Mouse (Mus musculus): ENCODE measurements at regions not wholly inside any gene's neighbourhood (a gene's known extent, or its start where the extent isn't known, plus 50 kb on each side); places are given as distances from the start of the nearest gene placed in this dataset.

DNA sequence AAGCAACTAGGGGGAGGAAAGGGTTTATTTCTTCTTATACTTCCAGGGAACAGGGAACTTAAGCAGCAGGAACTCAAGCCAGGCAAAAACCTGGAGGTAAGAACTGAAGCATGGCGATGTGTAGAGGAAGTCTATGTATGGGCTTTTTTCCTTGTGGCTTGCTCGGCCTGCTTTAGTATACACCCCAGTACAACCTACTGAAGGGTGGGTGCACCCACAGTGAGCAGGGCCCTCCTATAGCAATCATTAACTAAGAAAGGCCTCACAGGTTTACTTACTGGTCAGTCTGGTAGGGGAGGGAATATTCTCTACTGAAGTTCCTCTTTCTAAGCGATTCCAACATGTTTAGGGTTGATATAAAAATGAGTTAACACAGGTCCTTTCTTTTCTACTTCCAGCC lies 197.9 kb downstream of the Rnd3 start:
- H3K4me1 ChIP-seq (ENCODE audit: control insufficient read depth, insufficient read depth, low read length) = peaks cover 2% of the 10 kb centered on the region; the same call in 1 of the 2 replicates
- no peak overlapping the region for H3K4me3 ChIP-seq (ENCODE audit: insufficient read depth, low read length)
- no peak overlapping the region for H3K27ac ChIP-seq (ENCODE audit: insufficient read depth, low read length)
- TF ChIP-seq POLR2A (IDR thresholded peaks at IDR 0.05; ENCODE audit: low read depth, low read length) (no peak), CTCF (IDR thresholded peaks at IDR 0.05; ENCODE audit: borderline replicate concordance, insufficient read depth, low read length) (no peak)

DNA sequence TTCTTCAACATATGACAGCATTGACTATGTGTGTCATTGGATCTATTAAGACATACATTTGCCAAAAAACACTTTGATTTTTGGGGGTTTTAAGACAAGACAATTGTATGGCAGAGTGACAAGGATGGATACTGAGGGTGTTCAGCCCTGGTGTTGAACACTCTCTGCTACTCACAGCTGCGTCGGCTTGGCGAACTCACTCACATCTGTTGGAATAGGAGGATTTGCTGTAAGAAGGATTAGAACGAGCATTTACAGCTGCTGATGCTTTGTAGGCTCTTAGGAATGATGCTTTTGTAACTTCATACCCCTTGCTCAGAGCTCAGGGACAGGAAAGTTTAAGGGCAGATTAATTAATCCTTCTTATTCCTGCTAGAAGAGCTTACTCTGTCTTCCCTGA lies 199.2 kb downstream of the Rnd3 start:
- Histone ChIP-seq H3K4me1 (ENCODE audit: control insufficient read depth, insufficient read depth, low read length) (peaks cover 2% of the 10 kb centered on the region; the same call in 1 of the 2 replicates), H3K27ac (ENCODE audit: insufficient read depth, low read length) (no peak overlapping the region), H3K4me3 (ENCODE audit: insufficient read depth, low read length) (no peak overlapping the region)
- TF ChIP-seq CTCF (IDR thresholded peaks at IDR 0.05; ENCODE audit: borderline replicate concordance, insufficient read depth, low read length) = no peak
- TF ChIP-seq POLR2A (IDR thresholded peaks at IDR 0.05; ENCODE audit: low read depth, low read length) = no peak

- TF ChIP-seq CTCF (IDR thresholded peaks at IDR 0.05; ENCODE audit: borderline replicate concordance, insufficient read depth, low read length) (no peak), POLR2A (IDR thresholded peaks at IDR 0.05; ENCODE audit: low read depth, low read length) (no peak)
- Histone ChIP-seq H3K4me3 (ENCODE audit: insufficient read depth, low read length) (no peak overlapping the region), H3K27ac (ENCODE audit: insufficient read depth, low read length) (no peak overlapping the region), H3K4me1 (ENCODE audit: control insufficient read depth, insufficient read depth, low read length) (no peaks in the 10 kb centered on the region)
These were observed 203.4 kb downstream of the Rnd3 start for GRCm38 (mm10) chr2:50945526-50945925.

- no peak for TF ChIP-seq CTCF (IDR thresholded peaks at IDR 0.05; ENCODE audit: borderline replicate concordance, insufficient read depth, low read length)
- TF ChIP-seq POLR2A (IDR thresholded peaks at IDR 0.05; ENCODE audit: low read depth, low read length) = 0 out of 2 replicates have a peak, but pooled peaks have one; percentile 10
- H3K4me1 ChIP-seq (ENCODE audit: control insufficient read depth, insufficient read depth, low read length) = no peaks in the 10 kb centered on the region
- H3K27ac ChIP-seq (ENCODE audit: insufficient read depth, low read length) = peak overlapping the region; percentile 43
- no peak overlapping the region for H3K4me3 ChIP-seq (ENCODE audit: insufficient read depth, low read length)
These were observed 205.7 kb downstream of the Rnd3 start for GRCm38 (mm10) chr2:50943180-50943579.

GRCm38 (mm10) chr2:50942741-50943140 lies 206.2 kb downstream of the Rnd3 start:
- H3K4me3 ChIP-seq (ENCODE audit: insufficient read depth, low read length) = no peak overlapping the region
- peak overlapping the region; percentile 43 for H3K27ac ChIP-seq (ENCODE audit: insufficient read depth, low read length)
- 0 out of 2 replicates have a peak, but pooled peaks have one; percentile 9 for TF ChIP-seq POLR2A (IDR thresholded peaks at IDR 0.05; ENCODE audit: low read depth, low read length)
- TF ChIP-seq CTCF (IDR thresholded peaks at IDR 0.05; ENCODE audit: borderline replicate concordance, insufficient read depth, low read length) = no peak
- no peaks in the 10 kb centered on the region for H3K4me1 ChIP-seq (ENCODE audit: control insufficient read depth, insufficient read depth, low read length)

GRCm38 (mm10) chr2:50932936-50933335 lies 216.0 kb downstream of the Rnd3 start:
- no peak for TF ChIP-seq POLR2A (IDR thresholded peaks at IDR 0.05; ENCODE audit: low read depth, low read length)
- TF ChIP-seq CTCF (IDR thresholded peaks at IDR 0.05; ENCODE audit: borderline replicate concordance, insufficient read depth, low read length) = no peak
- Histone ChIP-seq H3K4me3 (ENCODE audit: insufficient read depth, low read length) (no peak overlapping the region), H3K27ac (ENCODE audit: insufficient read depth, low read length) (no peak overlapping the region), H3K4me1 (ENCODE audit: control insufficient read depth, insufficient read depth, low read length) (no peaks in the 10 kb centered on the region)

DNA sequence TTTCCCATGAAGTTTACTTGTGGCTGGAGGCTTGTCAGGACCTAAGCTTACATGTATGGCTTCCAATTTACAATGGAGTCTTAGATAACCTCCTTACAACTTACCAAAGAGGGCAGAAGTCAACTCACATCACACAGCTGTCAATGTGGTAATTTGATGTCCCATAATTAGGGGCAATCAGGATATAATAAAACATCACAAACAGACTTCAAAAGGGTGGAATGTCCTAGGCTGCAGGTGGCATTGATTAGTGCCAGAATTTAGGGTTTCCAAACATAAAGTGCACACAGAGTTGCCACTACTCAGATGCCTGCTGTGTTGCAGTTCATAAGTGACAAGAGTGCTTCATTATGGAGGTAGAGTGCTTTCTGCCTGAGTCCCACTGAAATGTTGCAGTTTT lies 227.9 kb downstream of the Rnd3 start:
- Histone ChIP-seq H3K27ac (ENCODE audit: insufficient read depth, low read length) (no peak overlapping the region), H3K4me3 (ENCODE audit: insufficient read depth, low read length) (no peak overlapping the region), H3K4me1 (ENCODE audit: control insufficient read depth, insufficient read depth, low read length) (no peaks in the 10 kb centered on the region)
- TF ChIP-seq CTCF (IDR thresholded peaks at IDR 0.05; ENCODE audit: borderline replicate concordance, insufficient read depth, low read length) (no peak), POLR2A (IDR thresholded peaks at IDR 0.05; ENCODE audit: low read depth, low read length) (no peak)

- TF ChIP-seq POLR2A (IDR thresholded peaks at IDR 0.05; ENCODE audit: low read depth, low read length) = no peak
- TF ChIP-seq CTCF (IDR thresholded peaks at IDR 0.05; ENCODE audit: borderline replicate concordance, insufficient read depth, low read length) = no peak
- Histone ChIP-seq H3K27ac (ENCODE audit: insufficient read depth, low read length) (peak overlapping the region; percentile 65), H3K4me3 (ENCODE audit: insufficient read depth, low read length) (no peak overlapping the region), H3K4me1 (ENCODE audit: control insufficient read depth, insufficient read depth, low read length) (no peaks in the 10 kb centered on the region)
These were observed 232.3 kb downstream of the Rnd3 start for GRCm38 (mm10) chr2:50916323-50917221.

DNA sequence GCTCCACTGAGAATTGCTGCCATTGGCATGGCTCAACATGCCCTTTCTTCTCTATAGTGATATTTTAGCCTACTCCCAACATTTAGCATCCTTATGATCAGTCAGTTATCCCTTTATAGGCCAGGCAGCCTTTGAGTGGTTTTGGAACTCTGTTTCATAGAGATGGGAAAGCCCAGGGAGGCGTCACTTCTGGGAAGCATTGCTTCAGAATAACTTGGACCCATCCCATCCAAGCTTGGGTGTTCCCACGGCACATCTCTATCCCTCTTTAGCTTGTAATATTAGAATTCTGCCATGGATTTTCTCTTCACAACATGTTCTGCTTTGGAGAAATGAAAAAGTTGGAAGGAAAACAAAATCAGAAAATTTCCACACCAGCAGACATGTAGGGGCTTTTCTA lies 233.8 kb downstream of the Rnd3 start:
- H3K4me3 ChIP-seq (ENCODE audit: insufficient read depth, low read length) = no peak overlapping the region
- TF ChIP-seq POLR2A (IDR thresholded peaks at IDR 0.05; ENCODE audit: low read depth, low read length) (no peak), CTCF (IDR thresholded peaks at IDR 0.05; ENCODE audit: borderline replicate concordance, insufficient read depth, low read length) (no peak)
- no peaks in the 10 kb centered on the region for H3K4me1 ChIP-seq (ENCODE audit: control insufficient read depth, insufficient read depth, low read length)
- 0 out of 2 replicates have a peak overlapping the region, but pooled peaks have one; percentile 63 for H3K27ac ChIP-seq (ENCODE audit: insufficient read depth, low read length)

DNA sequence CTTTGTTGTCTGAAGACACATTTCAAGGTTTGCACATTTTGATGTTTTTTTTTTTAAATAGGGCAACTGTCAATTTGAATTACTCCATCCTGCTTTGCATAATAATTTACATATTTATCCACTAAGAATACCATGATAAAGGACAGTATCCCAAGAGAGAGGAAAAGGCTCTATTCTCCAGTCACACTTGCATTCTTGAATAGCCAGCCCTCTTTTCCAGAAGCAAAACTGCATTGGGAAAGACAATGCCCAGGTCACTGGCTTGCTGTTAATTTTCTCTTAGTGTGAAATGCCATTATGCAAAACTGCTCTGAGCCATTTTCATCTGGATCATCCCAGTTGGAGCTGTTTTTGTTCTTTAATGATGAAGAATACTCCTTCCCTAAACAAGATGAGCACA lies 234.7 kb downstream of the Rnd3 start:
- TF ChIP-seq POLR2A (IDR thresholded peaks at IDR 0.05; ENCODE audit: low read depth, low read length) = no peak
- no peak for TF ChIP-seq CTCF (IDR thresholded peaks at IDR 0.05; ENCODE audit: borderline replicate concordance, insufficient read depth, low read length)
- Histone ChIP-seq H3K27ac (ENCODE audit: insufficient read depth, low read length) (no peak overlapping the region), H3K4me1 (ENCODE audit: control insufficient read depth, insufficient read depth, low read length) (no peaks in the 10 kb centered on the region), H3K4me3 (ENCODE audit: insufficient read depth, low read length) (no peak overlapping the region)
